Mouse (Mus musculus) stomach, postnatal 0 days (tissue): Measurements from ENCODE around the gene Stk19. TPM values are rescaled to one million over a fixed set of nuclear protein-coding genes. Genes with fewer than 3 reads are reported as not detected.

ENCODE experiments used
- ATAC-seq: fragments of 200-750 bp; cut with Nextera tagmentation; 2 replicates; pipeline ENCODE4 v1.8.0; 2017; ENCODE audit not compliant: low FRiP score, low TSS enrichment
- DNase-seq: peaks from one replicate; pipeline ENCODE4 v3.0.0-alpha.2; 2016; ENCODE audit warnings: low spot score
- H3K27ac ChIP-seq: fragments of 300-500 bp; sonication (generic); replicated peaks from 2 replicates; pipeline ENCODE4 v1.5.1; 2014; ENCODE audit warnings: mild to moderate bottlenecking, control low read depth
- H3K27me3 ChIP-seq: fragments of 300-500 bp; sonication (generic); 2 replicates; pipeline ENCODE4 v1.6.1; 2014; ENCODE audit warnings: low read length; ENCODE audit not compliant: control insufficient read depth, insufficient read depth
- H3K36me3 ChIP-seq: fragments of 300-500 bp; sonication (generic); 2 replicates; pipeline ENCODE4 v1.6.1; 2014; ENCODE audit warnings: low read length, mixed read lengths; ENCODE audit not compliant: control insufficient read depth, insufficient read depth
- H3K4me1 ChIP-seq: fragments of 300-500 bp; sonication (generic); replicated peaks from 2 replicates; pipeline ENCODE4 v1.6.1; 2014; ENCODE audit warnings: antibody characterized with exemption; ENCODE audit not compliant: control insufficient read depth, insufficient read depth
- H3K4me2 ChIP-seq: fragments of 300-500 bp; sonication (generic); replicated peaks from 2 replicates; pipeline ENCODE4 v1.6.1; 2014; ENCODE audit warnings: low read depth, mild to moderate bottlenecking, control low read depth, moderate library complexity
- H3K4me3 ChIP-seq: fragments of 300-500 bp; sonication (generic); 2 replicates; pipeline ENCODE4 v1.5.1; 2014; ENCODE audit warnings: low read depth, low read length, control low read depth
- H3K9ac ChIP-seq: fragments of 300-500 bp; sonication (generic); 2 replicates; pipeline ENCODE4 v1.6.1; 2014; ENCODE audit warnings: mild to moderate bottlenecking, low read length, control low read depth, mixed read lengths
- H3K9me3 ChIP-seq: fragments of 300-500 bp; sonication (generic); 2 replicates; pipeline ENCODE4 v1.6.1; 2016; ENCODE audit warnings: low read length; ENCODE audit not compliant: control insufficient read depth
- CTCF ChIP-seq: IDR thresholded peaks from 2 replicates; pipeline ENCODE4 v1.5.1; 2016; ENCODE audit warnings: antibody characterized with exemption, low read depth, mild to moderate bottlenecking, moderate library complexity
- EP300 ChIP-seq: optimal IDR thresholded peaks from 2 replicates; pipeline ENCODE3; 2016; ENCODE audit warnings: antibody characterized with exemption
- WGBS: fragments of 180-500 bp; shearing (Covaris S2); extraction: QIAGEN DNeasy Blood & Tissue Kit; methylation state at CpG from one replicate; pipeline ENCODE4 v1.1.7; 2014; 5-methylcytosine and 5-hydroxymethylcytosine counted together
- polyA plus RNA-seq: library from polyadenylated mRNA; unstranded; fragments of >200 nt; fragmentation: Nextera tagmentation; extraction: Ambion mirVana; gene quantifications from 2 replicates; pipeline ENCODE4 v1.2.1, GENCODE M21; 2015

Gene Stk19
- 20.8 and 23.1 TPM in 2 replicates for polyA plus RNA-seq

GRCm38 (mm10) chr17:34836856-34837221, at the start of gene Stk19, which contains the start of gene Dxo:
Gene Stk19, minus strand, starts transcription at chr17:34836945.
Gene Dxo, plus strand, starts transcription at chr17:34837019.
- peak within 1 kb of the TSS; percentile 73 for H3K4me3 ChIP-seq
- H3K36me3 ChIP-seq, result peaks cover 15% of the 10 kb centered on the region; the same call in 1 of the 2 replicates
- peak within 1 kb of the TSS; percentile 97 for H3K4me2 ChIP-seq
- no peaks in the 10 kb centered on the region for H3K27me3 ChIP-seq
- H3K9ac ChIP-seq, result peak within 1 kb of the TSS; percentile 75
- H3K9me3 ChIP-seq, result no peaks in the 10 kb centered on the region
- DNase-seq (peak; percentile 98), ATAC-seq (peak; percentile 95)
- peak within 1 kb of the TSS; percentile 86 for H3K27ac ChIP-seq
- TF ChIP-seq CTCF (no peak), EP300 (no peak)
- H3K4me1 ChIP-seq, result 0 out of 2 replicates have a peak, but pooled peaks cover 5% of the 10 kb centered on the region
- under 1% methylated on average over 40 of the region's 40 CpGs for WGBS

DNA sequence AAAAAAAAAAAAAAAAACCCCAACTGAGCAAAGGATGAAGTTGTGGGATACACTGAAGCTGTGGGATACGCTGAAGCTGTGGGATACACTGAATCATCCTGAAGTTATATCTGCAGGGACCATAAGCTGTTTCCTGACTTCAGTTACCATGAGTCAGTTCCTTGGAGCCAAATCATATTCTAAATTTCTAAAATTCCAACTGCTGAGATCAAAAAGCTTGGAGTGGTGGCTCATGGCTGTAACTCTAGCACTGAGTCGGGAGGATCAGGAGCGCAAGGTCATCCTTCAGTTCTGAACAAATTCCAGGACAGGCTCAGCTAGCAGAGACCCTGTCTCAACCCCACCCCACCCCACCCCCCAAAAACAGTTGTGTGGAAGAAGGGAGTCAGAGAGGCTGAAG, 48.9 kb upstream of the Stk19 start:
- H3K4me1 ChIP-seq, result no peaks in the 10 kb centered on the region
- H3K27me3 ChIP-seq, result no peaks in the 10 kb centered on the region
- DNase-seq (no peak), ATAC-seq (no peak)
- no peak overlapping the region for H3K27ac ChIP-seq
- no peak overlapping the region for H3K4me2 ChIP-seq
- no peak overlapping the region for H3K9ac ChIP-seq
- 74% methylated on average over 3 of the region's 3 CpGs for WGBS
- no peaks in the 10 kb centered on the region for H3K36me3 ChIP-seq
- no peaks in the 10 kb centered on the region for H3K9me3 ChIP-seq
- H3K4me3 ChIP-seq, result no peak overlapping the region
- TF ChIP-seq CTCF, result no peak
- TF ChIP-seq EP300, result no peak

- Histone ChIP-seq H3K27ac (no peak overlapping the region), H3K4me2 (no peak overlapping the region), H3K9ac (no peak overlapping the region), H3K4me1 (no peaks in the 10 kb centered on the region), H3K4me3 (no peak overlapping the region), H3K27me3 (no peaks in the 10 kb centered on the region), H3K9me3 (no peaks in the 10 kb centered on the region), H3K36me3 (no peaks in the 10 kb centered on the region)
- 86% methylated on average over 6 of the region's 6 CpGs for WGBS
- ATAC-seq (no peak), DNase-seq (no peak)
- no peak for TF ChIP-seq EP300
- no peak for TF ChIP-seq CTCF
Observed at GRCm38 (mm10) chr17:34884704-34885103, 48.0 kb upstream of the Stk19 start.

DNA sequence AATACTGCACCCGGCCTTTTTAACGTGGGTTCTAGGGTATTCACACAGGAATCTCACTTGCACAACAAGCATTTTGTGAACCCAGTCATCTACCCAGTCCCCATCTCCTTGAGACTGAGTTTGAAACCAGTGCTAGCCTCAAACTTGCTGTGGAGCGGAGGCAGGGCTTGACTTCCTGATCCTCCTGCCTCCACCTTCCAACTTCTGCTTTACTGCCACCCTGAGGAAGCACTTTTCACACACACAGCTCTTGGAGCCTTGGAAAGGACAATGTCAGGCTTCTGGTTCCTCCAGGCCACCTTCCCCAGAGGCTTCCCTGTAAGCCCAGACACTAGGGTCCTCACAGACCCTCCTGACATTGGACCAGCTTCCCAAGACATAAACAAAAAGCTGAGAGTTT, 46.6 kb upstream of the Stk19 start:
- TF ChIP-seq CTCF, result peak; percentile 55
- no peak for TF ChIP-seq EP300
- Histone ChIP-seq H3K4me3 (no peak overlapping the region), H3K4me2 (no peak overlapping the region), H3K36me3 (no peaks in the 10 kb centered on the region), H3K27ac (no peak overlapping the region), H3K9ac (no peak overlapping the region), H3K27me3 (no peaks in the 10 kb centered on the region), H3K9me3 (no peaks in the 10 kb centered on the region), H3K4me1 (no peaks in the 10 kb centered on the region)
- whole genome bisulfite sequencing, result 61% methylated on average over 3 of the region's 3 CpGs
- ATAC-seq (no peak), DNase-seq (no peak)

GRCm38 (mm10) chr17:34881683-34882310, 45.1 kb upstream of the Stk19 start, which contains the start of gene Gm20547:
Gene Gm20547, minus strand, starts transcription at chr17:34882042.
- 0 out of 2 replicates have a peak within 1 kb of the TSS, but pooled peaks have one; percentile 2 for H3K4me3 ChIP-seq
- WGBS, result 9% methylated on average over 15 of the region's 15 CpGs

GRCm38 (mm10) chr17:34881166-34881565, 44.4 kb upstream of the Stk19 start:
- H3K9me3 ChIP-seq, result no peaks in the 10 kb centered on the region
- no peaks in the 10 kb centered on the region for H3K36me3 ChIP-seq
- no peak for TF ChIP-seq EP300
- TF ChIP-seq CTCF, result no peak
- H3K27ac ChIP-seq, result no peak overlapping the region
- DNase-seq (no peak), ATAC-seq (no peak)
- no peaks in the 10 kb centered on the region for H3K4me1 ChIP-seq
- no peak overlapping the region for H3K4me2 ChIP-seq
- no peak overlapping the region for H3K4me3 ChIP-seq
- H3K9ac ChIP-seq, result no peak overlapping the region
- H3K27me3 ChIP-seq, result no peaks in the 10 kb centered on the region

More at GRCm38 (mm10) chr17:34881683-34882310, 45.1 kb upstream of the Stk19 start, which contains the start of gene Gm20547:
- ATAC-seq, result peak; percentile 31; the same call in 1 of the 2 replicates
- H3K27me3 ChIP-seq, result no peaks in the 10 kb centered on the region
- no peaks in the 10 kb centered on the region for H3K4me1 ChIP-seq
- H3K27ac ChIP-seq, result no peak within 1 kb of the TSS
- no peaks in the 10 kb centered on the region for H3K9me3 ChIP-seq
- H3K36me3 ChIP-seq, result no peaks in the 10 kb centered on the region
- peak within 1 kb of the TSS; percentile 31 for H3K4me2 ChIP-seq
- TF ChIP-seq EP300 (no peak), CTCF (no peak)
- H3K9ac ChIP-seq, result peak within 1 kb of the TSS; percentile 27; the same call in 1 of the 2 replicates
- DNase-seq, result no peak
